Mouse (Mus musculus): Measurements from ENCODE around the gene Ttc9.

DNA sequence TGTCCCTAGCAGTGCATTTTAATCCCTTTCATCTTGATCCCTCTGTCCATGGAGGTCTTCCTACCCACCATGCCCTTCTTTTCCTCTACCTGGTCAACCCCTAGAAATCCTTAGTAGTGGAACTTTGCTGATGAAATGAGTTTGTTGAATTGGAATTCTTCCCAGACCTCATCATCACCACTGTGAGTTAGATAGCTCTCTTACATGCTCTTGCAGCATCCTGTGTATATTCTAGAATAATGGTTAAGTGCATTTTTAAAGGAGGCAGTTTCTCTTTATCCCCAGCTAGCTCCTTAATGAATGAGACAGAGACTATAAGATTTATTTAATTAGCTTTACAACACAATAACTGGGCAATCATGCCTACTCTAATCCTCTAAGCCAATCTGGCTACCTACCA, 21.6 kb upstream of the Ttc9 start:
- no peak for TF ChIP-seq CTCF (IDR thresholded peaks at IDR 0.05; ENCODE audit: insufficient read depth, low read length)
- no peak for TF ChIP-seq POLR2A (IDR thresholded peaks at IDR 0.05; ENCODE audit: borderline replicate concordance, extremely low read depth, low read depth, low read length)
